Mouse (Mus musculus) thymus, adult 2 months (tissue): ENCODE results near the gene Slc16a6.

Experiments used
- CTCF ChIP-seq: fragments of 200-500 bp; IDR thresholded peaks from 2 replicates; pipeline ENCODE4 v1.5.1; 2012; ENCODE audit warnings: mild to moderate bottlenecking, control low read depth, low read length, moderate library complexity, borderline replicate concordance; ENCODE audit not compliant: control insufficient read depth, poor library complexity, insufficient read depth; ENCODE audit errors: extremely low read depth
- POLR2A ChIP-seq: fragments of 200-500 bp; IDR thresholded peaks from 2 replicates; pipeline ENCODE4 v1.6.1; 2012; ENCODE audit warnings: mild to moderate bottlenecking, low read length, control low read depth, moderate library complexity; ENCODE audit not compliant: control insufficient read depth, poor library complexity, insufficient read depth; ENCODE audit errors: extremely low read depth

- no peak for TF ChIP-seq CTCF
- no peak for TF ChIP-seq POLR2A
Measured at GRCm38 (mm10) chr11:109451169-109451568, 22.2 kb downstream of the Slc16a6 start.
